Mouse (Mus musculus) regulatory T cell (primary cell): ENCODE measurements around the gene Col5a1.

Experiments used
- in situ Hi-C: fragments of 300-600 bp; cut with MboI, MseI; formaldehyde crosslinking; loops from one replicate; pipeline ENCODE4 v1.15.1; 2025; ENCODE audit warnings: high pct_unique_total_duplicates

Col5a1 gene

GRCm38 (mm10) chr2:27886148-27886551, at the start of gene Col5a1:
Col5a1 (plus strand) TSS chr2:27886425.
- in situ Hi-C loops, result no loop called here

- in situ Hi-C loops, result loop anchor here (10.0 kb wide), 1 partner anchor 993 kb away; no protein-coding TSS in a partner anchor
Measured at GRCm38 (mm10) chr2:27838112-27838511, 48.1 kb upstream of the Col5a1 start.

GRCm38 (mm10) chr2:27840890-27841289, 45.3 kb upstream of the Col5a1 start:
- in situ Hi-C loops, result no loop called here

- in situ Hi-C loops, result no loop called here
Measured at GRCm38 (mm10) chr2:27842893-27843292, 43.3 kb upstream of the Col5a1 start.

- in situ Hi-C loops, result no loop called here
Measured at GRCm38 (mm10) chr2:27844885-27845284, 41.3 kb upstream of the Col5a1 start.

- in situ Hi-C loops, result no loop called here
Measured at GRCm38 (mm10) chr2:27847001-27847400, 39.2 kb upstream of the Col5a1 start.

- in situ Hi-C loops, result no loop called here
Measured at GRCm38 (mm10) chr2:27847851-27848435, 38.3 kb upstream of the Col5a1 start.

GRCm38 (mm10) chr2:27848466-27848865, 37.8 kb upstream of the Col5a1 start:
- in situ Hi-C loops, result no loop called here

- in situ Hi-C loops, result no loop called here
Measured at GRCm38 (mm10) chr2:27858348-27858903, 27.8 kb upstream of the Col5a1 start.

- in situ Hi-C loops, result no loop called here
Measured at GRCm38 (mm10) chr2:27861576-27862238, 24.5 kb upstream of the Col5a1 start.

GRCm38 (mm10) chr2:27864491-27865365, 21.5 kb upstream of the Col5a1 start:
- in situ Hi-C loops, result no loop called here

GRCm38 (mm10) chr2:27870586-27870985, 15.6 kb upstream of the Col5a1 start:
- in situ Hi-C loops, result no loop called here

- in situ Hi-C loops, result no loop called here
Measured at GRCm38 (mm10) chr2:27871056-27871455, 15.2 kb upstream of the Col5a1 start.

- in situ Hi-C loops, result no loop called here
Measured at GRCm38 (mm10) chr2:27872276-27872675, 13.9 kb upstream of the Col5a1 start.

- in situ Hi-C loops, result no loop called here
Measured at GRCm38 (mm10) chr2:27873030-27873429, 13.2 kb upstream of the Col5a1 start.

- in situ Hi-C loops, result no loop called here
Measured at GRCm38 (mm10) chr2:27874596-27874995, 11.6 kb upstream of the Col5a1 start.

GRCm38 (mm10) chr2:27875231-27875630, 11.0 kb upstream of the Col5a1 start:
- in situ Hi-C loops, result no loop called here

GRCm38 (mm10) chr2:27875786-27876185, 10.4 kb upstream of the Col5a1 start:
- in situ Hi-C loops, result no loop called here

GRCm38 (mm10) chr2:27876724-27877504, 9.3 kb upstream of the Col5a1 start:
- in situ Hi-C loops, result no loop called here

- in situ Hi-C loops, result no loop called here
Measured at GRCm38 (mm10) chr2:27878066-27878465, 8.2 kb upstream of the Col5a1 start.

- in situ Hi-C loops, result no loop called here
Measured at GRCm38 (mm10) chr2:27883276-27883675, 2.9 kb upstream of the Col5a1 start.
